Mouse (Mus musculus) kidney, adult 2 months (tissue): ENCODE measurements around the gene Crygc. TPM values are rescaled to one million over a fixed set of nuclear protein-coding genes. Genes with fewer than 3 reads are reported as not detected.

Experiments used
- DNase-seq: peaks from one replicate; pipeline ENCODE4 v3.0.0; 2021
- H3K27ac ChIP-seq: fragments of 200-500 bp; 2 replicates; pipeline ENCODE4 v1.5.1; 2012; ENCODE audit warnings: low read depth, low read length, control low read depth, inconsistent platforms; ENCODE audit not compliant: insufficient read depth
- H3K27me3 ChIP-seq: fragments of 200-500 bp; replicated peaks from 2 replicates; pipeline ENCODE4 v1.6.1; 2012; ENCODE audit warnings: mild to moderate bottlenecking, moderate library complexity, low read length, inconsistent platforms; ENCODE audit not compliant: control insufficient read depth, insufficient read depth
- H3K36me3 ChIP-seq: fragments of 200-500 bp; 2 replicates; pipeline ENCODE4 v1.6.1; 2012; ENCODE audit warnings: mild to moderate bottlenecking, moderate library complexity, low read length, inconsistent platforms; ENCODE audit not compliant: control insufficient read depth, insufficient read depth
- H3K4me1 ChIP-seq: fragments of 200-500 bp; 2 replicates; pipeline ENCODE4 v1.6.1; 2011; ENCODE audit warnings: low read length; ENCODE audit not compliant: control insufficient read depth, insufficient read depth
- H3K4me3 ChIP-seq: fragments of 200-500 bp; 2 replicates; pipeline ENCODE4 v1.5.1; 2011; ENCODE audit warnings: mild to moderate bottlenecking, low read depth, low read length, control low read depth; ENCODE audit not compliant: insufficient read depth
- CTCF ChIP-seq: fragments of 200-500 bp; conservative IDR thresholded peaks from 2 replicates; pipeline ENCODE4 v1.5.1; 2011; ENCODE audit warnings: low read depth, mild to moderate bottlenecking, control low read depth, low read length, moderate library complexity, mixed read lengths; ENCODE audit not compliant: insufficient read depth, insufficient read length
- POLR2A ChIP-seq: fragments of 200-500 bp; IDR thresholded peaks from one replicate; pipeline ENCODE4 v1.6.1; 2011; ENCODE audit warnings: low read depth, low read length, control low read depth
- WGBS: fragments of 180-500 bp; shearing (Covaris S2); methylation state at CpG from one replicate; pipeline ENCODE4 v1.1.7; 2018; 5-methylcytosine and 5-hydroxymethylcytosine counted together
- polyA plus RNA-seq: library from polyadenylated mRNA; depleted of rRNA; stranded (reverse); fragments of >200 nt; gene quantifications from 2 replicates; pipeline ENCODE4 v1.2.3, GENCODE M21; 2012

Gene Crygc
- polyA plus RNA-seq, 1 experiment = not detected

DNA sequence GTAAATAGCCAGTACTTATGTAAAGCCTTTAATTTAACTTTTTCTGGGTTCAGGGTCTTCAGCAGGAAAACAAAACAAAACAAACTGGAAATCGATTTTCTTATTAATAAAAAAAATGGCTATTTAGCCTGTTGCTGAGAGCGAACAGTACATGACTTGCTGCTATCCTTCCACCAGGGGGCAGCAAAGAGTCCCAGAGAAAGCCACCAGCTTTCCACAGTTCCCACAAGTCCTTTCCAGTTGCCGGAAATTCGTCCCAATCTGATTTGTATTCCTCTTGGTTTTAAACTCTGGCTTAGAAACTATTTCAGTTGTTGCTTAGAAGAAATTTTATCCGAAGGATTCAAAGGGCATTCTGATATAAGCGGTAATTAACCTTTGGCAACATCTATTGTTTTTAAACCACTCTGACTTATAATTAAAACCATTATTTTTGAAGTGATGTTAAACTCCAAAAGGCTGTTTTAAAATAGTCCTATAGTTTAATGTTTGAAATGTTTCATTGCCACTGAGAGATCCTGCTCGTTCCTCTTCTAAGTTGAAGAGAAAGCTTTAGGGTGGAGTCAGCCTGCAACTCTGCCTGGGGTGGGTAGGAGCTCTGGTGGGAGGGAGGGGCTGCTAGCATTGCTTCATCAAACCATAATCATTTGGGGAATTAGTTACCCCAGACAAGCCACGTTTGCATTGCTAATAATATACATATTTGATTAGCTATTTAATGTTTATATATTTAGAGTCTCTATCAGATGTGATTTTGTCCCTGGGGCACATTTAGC, 38.7 kb upstream of the Crygc start:
- Histone ChIP-seq H3K36me3 (no peaks in the 10 kb centered on the region), H3K27ac (peak overlapping the region; percentile 90), H3K27me3 (no peaks in the 10 kb centered on the region), H3K4me1 (peaks cover 15% of the 10 kb centered on the region), H3K4me3 (no peak overlapping the region)
- peak; percentile 87 for DNase-seq
- 4% methylated on average over 8 of the region's 8 CpGs for WGBS
- TF ChIP-seq CTCF (peak; percentile 89), POLR2A (no peak)

DNA sequence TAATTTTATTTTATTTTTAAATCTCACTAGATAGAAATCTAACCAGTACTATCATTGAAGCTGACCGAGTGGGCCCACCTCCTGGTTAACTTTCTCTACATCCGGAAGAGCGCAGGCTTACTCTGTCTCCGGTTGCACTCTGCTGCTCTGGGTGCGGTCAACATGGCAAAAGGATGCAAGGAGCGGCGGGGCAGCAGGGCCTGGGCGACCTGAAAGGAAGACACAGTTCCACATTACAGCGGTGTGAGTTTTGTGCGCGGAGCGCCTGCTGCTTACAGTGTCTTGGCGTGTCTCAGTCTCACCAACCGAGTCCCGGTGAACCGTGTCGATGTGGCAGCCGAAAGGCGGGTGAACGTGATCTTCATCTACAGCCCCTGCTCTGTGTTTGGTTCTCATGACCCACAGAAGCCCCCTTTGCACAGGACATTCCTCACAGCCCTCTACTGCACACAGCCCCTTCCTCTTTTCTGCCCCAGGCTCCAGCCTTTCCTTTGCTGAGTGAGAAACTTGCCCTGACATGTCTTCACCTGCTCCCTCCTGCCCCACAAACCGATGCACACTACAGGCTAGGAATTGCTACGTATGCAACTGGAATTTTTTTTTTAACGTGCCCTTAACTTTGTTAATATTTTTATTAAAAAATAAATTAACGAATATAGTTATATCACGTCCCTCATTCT, 36.4 kb upstream of the Crygc start:
- Histone ChIP-seq H3K36me3 (no peaks in the 10 kb centered on the region), H3K27ac (no peak overlapping the region), H3K4me3 (no peak overlapping the region), H3K27me3 (no peaks in the 10 kb centered on the region), H3K4me1 (peaks cover 12% of the 10 kb centered on the region)
- DNase-seq = no peak
- WGBS = 58% methylated on average over 25 of the region's 25 CpGs
- TF ChIP-seq POLR2A (no peak), CTCF (no peak)

DNA sequence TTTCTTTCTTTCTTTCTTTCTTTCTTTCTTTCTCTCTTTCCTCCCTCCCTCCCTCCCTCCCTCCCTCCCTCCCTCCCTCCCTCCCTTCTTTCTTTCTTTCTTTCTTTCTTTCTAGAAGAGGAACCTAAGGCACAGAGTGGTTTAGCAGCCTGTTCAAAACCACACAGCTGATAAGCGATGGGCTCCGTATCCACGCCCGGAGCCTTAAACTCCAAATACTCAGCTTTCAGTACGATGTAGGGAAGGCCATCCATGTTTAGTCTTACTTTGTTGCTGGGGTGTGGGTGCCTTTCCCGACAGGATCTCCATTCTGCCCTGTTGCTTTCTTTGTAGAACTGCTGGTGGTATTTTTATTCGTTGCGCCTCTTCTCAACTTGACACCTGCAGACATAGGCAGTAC, 35.7 kb upstream of the Crygc start:
- no peak for TF ChIP-seq CTCF
- no peak for TF ChIP-seq POLR2A
- no peaks in the 10 kb centered on the region for H3K36me3 ChIP-seq
- no peak overlapping the region for H3K4me3 ChIP-seq
- WGBS = 88% methylated on average over 8 of the region's 8 CpGs
- H3K27me3 ChIP-seq = no peaks in the 10 kb centered on the region
- H3K27ac ChIP-seq = no peak overlapping the region
- H3K4me1 ChIP-seq = peaks cover 12% of the 10 kb centered on the region
- no peak for DNase-seq

DNA sequence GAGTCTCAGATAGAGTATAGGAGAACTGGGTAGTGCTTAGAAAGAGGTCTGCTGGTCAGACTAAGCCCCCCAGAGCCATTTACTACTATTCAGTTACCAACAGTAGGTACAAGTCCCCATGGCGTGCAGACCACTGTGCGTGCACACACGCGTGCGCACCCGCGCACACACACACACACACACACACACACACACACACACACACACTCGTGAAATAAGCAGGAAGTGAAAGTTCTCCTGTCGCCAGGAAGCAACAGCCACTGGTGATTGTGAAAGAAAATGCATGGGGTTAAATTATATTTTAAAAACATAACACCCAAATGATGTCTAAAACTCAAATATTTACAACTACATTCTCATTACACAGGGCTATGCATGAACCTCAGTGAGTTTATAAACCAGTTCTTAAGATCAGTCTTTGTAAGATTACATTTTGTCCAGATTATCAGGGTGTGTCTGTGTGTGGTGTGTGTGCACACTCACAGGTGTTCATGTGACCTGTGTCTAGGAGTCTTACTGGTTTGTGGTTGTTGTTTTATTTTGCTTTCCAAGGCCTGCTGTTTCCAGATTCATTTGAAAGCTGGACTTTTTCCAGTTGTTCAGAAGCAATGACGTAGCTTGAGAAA, 34.3 kb upstream of the Crygc start:
- no peak for DNase-seq
- 88% methylated on average over 10 of the region's 10 CpGs for WGBS
- peaks cover 2% of the 10 kb centered on the region; the same call in 1 of the 2 replicates for H3K4me1 ChIP-seq
- H3K27ac ChIP-seq = no peak overlapping the region
- no peaks in the 10 kb centered on the region for H3K27me3 ChIP-seq
- TF ChIP-seq POLR2A (no peak), CTCF (no peak)
- no peak overlapping the region for H3K4me3 ChIP-seq
- no peaks in the 10 kb centered on the region for H3K36me3 ChIP-seq

DNA sequence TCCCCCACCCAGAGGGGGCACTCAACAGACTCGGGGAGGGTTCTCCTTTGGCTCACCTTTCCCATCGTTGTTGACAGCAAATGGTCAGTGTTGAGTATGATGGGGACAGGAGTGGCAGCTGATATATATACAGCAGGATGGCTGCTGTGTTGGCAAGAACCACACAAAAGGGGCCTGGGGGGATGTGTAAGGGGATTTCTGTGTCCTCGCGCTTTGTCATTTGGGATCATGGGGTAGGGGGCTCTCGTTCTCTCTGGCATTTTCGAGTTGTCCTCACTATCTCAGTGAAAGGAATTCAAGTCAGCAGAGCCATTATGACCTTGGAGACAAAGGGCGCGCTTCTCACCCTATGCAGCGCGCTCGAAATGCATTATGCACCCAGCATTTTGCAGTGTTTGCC, 29.8 kb upstream of the Crygc start, which contains the start of gene Cryga:
TSS of gene Cryga (minus strand) at position 101 of the 400 bp plus-strand sequence.
- H3K4me1 ChIP-seq = no peaks in the 10 kb centered on the region
- no peaks in the 10 kb centered on the region for H3K36me3 ChIP-seq
- TF ChIP-seq POLR2A = no peak
- no peak within 1 kb of the TSS for H3K27ac ChIP-seq
- no peaks in the 10 kb centered on the region for H3K27me3 ChIP-seq
- H3K4me3 ChIP-seq = no peak within 1 kb of the TSS
- WGBS = 92% methylated on average over 11 of the region's 11 CpGs
- DNase-seq = no peak

DNA sequence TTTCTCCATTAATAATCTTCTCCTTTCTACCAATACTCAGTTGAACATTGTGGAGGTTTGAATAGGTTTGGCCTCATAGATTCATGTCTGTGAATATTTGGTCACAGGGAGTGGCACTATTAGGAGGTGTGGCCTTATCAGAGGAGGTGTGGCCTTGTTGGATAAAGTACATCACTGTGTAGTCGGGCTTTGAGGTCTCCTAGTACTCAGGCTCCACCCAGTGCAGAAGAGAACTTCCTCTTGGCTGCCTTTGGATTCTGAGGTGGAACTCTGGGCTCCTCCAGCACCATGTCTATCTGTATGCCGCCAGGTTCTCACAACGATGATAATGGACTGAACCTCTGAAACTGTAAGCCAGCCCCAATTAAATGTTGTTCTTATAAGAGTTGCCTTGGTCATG, 23.5 kb upstream of the Crygc start:
- H3K4me3 ChIP-seq = no peak overlapping the region
- no peak for TF ChIP-seq CTCF
- no peak for TF ChIP-seq POLR2A
- no peaks in the 10 kb centered on the region for H3K27me3 ChIP-seq
- no peaks in the 10 kb centered on the region for H3K36me3 ChIP-seq
- DNase-seq = no peak
- WGBS = 86% methylated on average over 3 of the region's 3 CpGs
- no peaks in the 10 kb centered on the region for H3K4me1 ChIP-seq
- no peak overlapping the region for H3K27ac ChIP-seq

DNA sequence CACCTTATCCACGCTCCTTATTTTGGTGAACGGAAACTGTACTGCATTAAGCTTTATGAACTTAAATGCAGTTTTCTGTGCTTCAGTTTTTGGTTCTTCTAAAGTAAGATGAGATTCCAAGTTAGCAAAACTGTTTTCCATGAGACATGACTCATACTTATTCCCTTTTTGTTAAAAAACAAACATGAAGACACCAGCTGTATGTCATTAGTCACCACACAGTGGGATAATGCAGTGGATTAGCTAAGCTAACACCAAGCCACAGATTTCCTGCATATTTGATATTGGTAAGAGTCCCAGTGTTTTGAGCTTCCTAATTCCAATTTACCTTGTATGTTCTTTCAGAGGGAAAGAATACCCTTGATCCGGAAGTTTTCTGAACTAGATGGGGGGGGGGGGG, 18.1 kb upstream of the Crygc start:
- TF ChIP-seq POLR2A = no peak
- TF ChIP-seq CTCF = no peak
- DNase-seq = no peak
- 90% methylated on average over 3 of the region's 3 CpGs for WGBS
- H3K27ac ChIP-seq = no peak overlapping the region
- no peaks in the 10 kb centered on the region for H3K27me3 ChIP-seq
- H3K4me3 ChIP-seq = no peak overlapping the region
- H3K36me3 ChIP-seq = no peaks in the 10 kb centered on the region
- H3K4me1 ChIP-seq = no peaks in the 10 kb centered on the region
